Mouse (Mus musculus) liver, embryonic 15.5 days (tissue): ENCODE data around the gene Trp53bp1. TPM values are rescaled to one million over a fixed set of nuclear protein-coding genes. Genes with fewer than 3 reads are reported as not detected.

Experiments used
- ATAC-seq: fragments of 200-750 bp; cut with Nextera tagmentation; 2 replicates; pipeline ENCODE4 v1.8.0; 2017; ENCODE audit warnings: moderate number of reproducible peaks, mild to moderate bottlenecking, moderate library complexity; ENCODE audit not compliant: insufficient read depth
- H3K27ac ChIP-seq: fragments of 300-500 bp; sonication (generic); replicated peaks from 2 replicates; pipeline ENCODE4 v1.5.1; 2015; ENCODE audit warnings: mild to moderate bottlenecking, inconsistent platforms
- H3K27me3 ChIP-seq: fragments of 300-500 bp; sonication (generic); 2 replicates; pipeline ENCODE4 v1.6.1; 2015; ENCODE audit warnings: mild to moderate bottlenecking, inconsistent platforms
- H3K36me3 ChIP-seq: fragments of 300-500 bp; sonication (generic); replicated peaks from 2 replicates; pipeline ENCODE4 v1.6.1; 2015; ENCODE audit warnings: moderate library complexity, mild to moderate bottlenecking, inconsistent platforms
- H3K4me1 ChIP-seq: fragments of 300-500 bp; sonication (generic); replicated peaks from 2 replicates; pipeline ENCODE4 v1.6.1; 2015; ENCODE audit warnings: inconsistent platforms
- H3K4me2 ChIP-seq: fragments of 300-500 bp; sonication (generic); 2 replicates; pipeline ENCODE4 v1.6.1; 2015; ENCODE audit warnings: moderate library complexity, mild to moderate bottlenecking, inconsistent platforms
- H3K4me3 ChIP-seq: fragments of 300-500 bp; sonication (generic); replicated peaks from 2 replicates; pipeline ENCODE4 v1.5.1; 2015; ENCODE audit warnings: mild to moderate bottlenecking, inconsistent platforms
- H3K9ac ChIP-seq: fragments of 300-500 bp; sonication (generic); 2 replicates; pipeline ENCODE4 v1.6.1; 2015; ENCODE audit warnings: moderate library complexity, mild to moderate bottlenecking, inconsistent platforms
- H3K9me3 ChIP-seq: fragments of 300-500 bp; sonication (generic); replicated peaks from 2 replicates; pipeline ENCODE4 v1.6.1; 2016; ENCODE audit warnings: inconsistent platforms
- WGBS: fragments of 180-500 bp; shearing (Covaris S2); methylation state at CpG from one replicate; pipeline ENCODE4 v1.1.7; 2015; ENCODE audit warnings: mixed read lengths; ENCODE audit not compliant: insufficient replicate concordance; 5-methylcytosine and 5-hydroxymethylcytosine counted together
- polyA plus RNA-seq: library from polyadenylated mRNA; unstranded; fragments of >200 nt; fragmentation: Nextera tagmentation; extraction: Ambion mirVana; gene quantifications from 2 replicates; pipeline ENCODE4 v1.2.1, GENCODE M21; 2015

Gene Trp53bp1
- polyA plus RNA-seq, 1 experiment from 2014 or later: 20.5 TPM

DNA sequence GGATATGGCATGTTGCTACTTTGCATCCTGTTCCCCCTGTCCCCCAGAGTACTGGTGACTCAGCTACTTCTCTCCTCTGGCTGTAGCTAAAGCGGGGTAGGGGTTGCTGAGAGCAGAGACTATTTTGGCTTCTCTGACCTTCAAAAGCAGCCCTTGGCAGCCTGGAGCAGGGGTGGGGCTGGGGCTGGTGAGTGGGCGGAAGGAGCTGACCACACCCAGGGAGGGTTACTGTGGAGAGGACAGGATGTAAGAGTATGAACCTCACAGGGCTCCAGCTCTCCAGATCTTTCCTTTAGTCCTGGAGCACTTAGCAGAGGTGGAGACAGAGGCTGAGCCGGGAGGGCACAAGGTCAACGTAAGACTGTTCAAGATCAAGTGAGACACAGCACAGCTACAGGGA lies 23.0 kb upstream of the Trp53bp1 start:
- no peak overlapping the region for H3K4me2 ChIP-seq
- peaks cover 100% of the 10 kb centered on the region for H3K27me3 ChIP-seq
- no peak for ATAC-seq
- WGBS: 11% methylated on average over 4 of the region's 4 CpGs
- peaks cover 25% of the 10 kb centered on the region for H3K4me1 ChIP-seq
- no peak overlapping the region for H3K9ac ChIP-seq
- H3K4me3 ChIP-seq: no peak overlapping the region
- H3K36me3 ChIP-seq: no peaks in the 10 kb centered on the region
- H3K27ac ChIP-seq: no peak overlapping the region
- H3K9me3 ChIP-seq: no peaks in the 10 kb centered on the region

DNA sequence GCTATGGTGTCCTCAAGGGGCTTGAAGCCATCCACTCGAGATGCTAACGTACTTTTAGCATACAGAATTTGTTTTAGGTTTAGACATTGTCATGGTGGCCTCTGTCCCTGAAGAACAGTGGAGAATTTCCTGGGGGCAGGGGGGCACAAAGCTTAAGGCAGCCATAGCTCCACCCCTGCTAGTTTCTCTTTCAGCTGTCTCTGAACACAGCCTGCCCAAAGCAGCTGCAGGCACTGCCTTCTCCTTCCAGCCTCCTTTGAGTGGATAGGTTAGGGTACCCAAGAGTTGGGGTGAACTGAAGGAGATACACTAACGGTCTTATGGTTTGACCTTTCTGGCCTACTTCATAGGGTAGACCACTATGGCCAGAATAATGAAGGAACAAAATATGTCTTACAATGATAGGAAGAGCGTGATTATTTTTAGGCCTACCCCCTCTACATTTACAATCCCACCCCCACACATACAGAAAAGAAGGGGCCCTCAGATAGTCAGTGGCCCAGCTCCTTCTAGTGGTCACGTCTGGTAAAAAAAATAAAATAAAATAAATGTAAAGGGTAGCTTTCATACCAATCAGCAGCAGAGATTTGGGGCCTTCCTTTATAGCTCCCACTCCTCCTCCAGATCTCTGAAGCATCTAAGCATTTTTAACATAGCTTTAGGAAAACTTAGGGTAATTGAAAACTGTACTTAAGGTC lies 21.3 kb upstream of the Trp53bp1 start:
- Histone ChIP-seq H3K4me1 (peaks cover 29% of the 10 kb centered on the region), H3K4me3 (no peak overlapping the region), H3K9ac (no peak overlapping the region), H3K9me3 (no peaks in the 10 kb centered on the region), H3K27ac (no peak overlapping the region), H3K27me3 (peaks cover 100% of the 10 kb centered on the region), H3K36me3 (no peaks in the 10 kb centered on the region), H3K4me2 (no peak overlapping the region)
- ATAC-seq: no peak
- WGBS: 47% methylated on average over 5 of the region's 5 CpGs

- no peak overlapping the region for H3K27ac ChIP-seq
- peak overlapping the region; percentile 84 for H3K4me2 ChIP-seq
- H3K9me3 ChIP-seq: no peaks in the 10 kb centered on the region
- peak overlapping the region; percentile 60 for H3K4me3 ChIP-seq
- H3K9ac ChIP-seq: peak overlapping the region; percentile 10; the same call in 1 of the 2 replicates
- peaks cover 21% of the 10 kb centered on the region for H3K4me1 ChIP-seq
- H3K36me3 ChIP-seq: no peaks in the 10 kb centered on the region
- peaks cover 83% of the 10 kb centered on the region for H3K27me3 ChIP-seq
- ATAC-seq: no peak; the same call in 1 of the 2 replicates
- 7% methylated on average over 36 of the region's 36 CpGs for WGBS
These were observed 18.7 kb upstream of the Trp53bp1 start for GRCm38 (mm10) chr2:121289730-121290540.

DNA sequence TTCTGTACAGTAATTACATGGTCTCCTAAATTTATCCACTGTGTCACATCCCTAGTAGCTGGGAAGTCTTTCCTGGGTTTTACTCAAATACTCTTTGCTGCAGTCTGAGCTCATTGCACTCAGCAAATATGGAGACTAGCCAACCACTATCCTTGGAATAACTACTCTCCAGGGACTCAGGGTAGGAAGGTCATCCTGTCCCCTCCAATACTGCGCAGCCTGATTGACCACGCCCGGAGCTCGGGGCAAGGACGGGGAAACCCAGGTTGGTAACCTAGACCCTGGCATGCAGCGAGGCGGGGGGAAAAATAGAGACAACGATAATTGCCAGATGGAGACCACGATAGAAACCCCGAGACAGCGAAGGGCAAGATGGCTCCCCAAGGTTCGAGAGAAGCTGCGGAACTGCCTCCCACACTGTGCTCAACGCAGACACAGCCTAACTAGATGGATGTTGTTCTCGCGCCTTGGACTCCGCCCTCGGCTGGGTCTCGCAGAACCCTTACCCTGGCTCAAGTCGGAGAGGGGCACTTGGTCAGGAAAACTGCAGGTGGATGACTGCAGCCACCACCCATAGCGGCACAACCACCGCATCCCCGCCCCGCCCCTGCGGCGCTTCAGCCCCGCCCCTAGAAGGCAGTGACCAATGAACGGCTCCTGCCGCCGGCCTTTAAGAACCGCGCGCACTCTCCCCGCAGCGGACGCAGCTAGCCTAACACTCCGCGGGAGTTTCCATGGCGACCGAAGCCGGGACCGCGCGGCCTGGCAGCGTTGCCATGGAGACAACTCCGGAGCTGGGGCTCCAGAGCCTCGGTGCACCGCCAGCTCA lies 17.9 kb upstream of the Trp53bp1 start, which contains the start of gene Map1a:
Gene Map1a (plus strand): TSS at position 700 of the 829 bp plus-strand sequence.
- H3K4me2 ChIP-seq: peak within 1 kb of the TSS; percentile 84
- H3K27me3 ChIP-seq: peaks cover 74% of the 10 kb centered on the region
- H3K9ac ChIP-seq: peak within 1 kb of the TSS; percentile 10; the same call in 1 of the 2 replicates
- no peak within 1 kb of the TSS for H3K27ac ChIP-seq
- WGBS: 2% methylated on average over 47 of the region's 48 CpGs
- ATAC-seq: peak; percentile 97
- H3K4me1 ChIP-seq: peaks cover 18% of the 10 kb centered on the region
- no peaks in the 10 kb centered on the region for H3K36me3 ChIP-seq
- H3K4me3 ChIP-seq: peak within 1 kb of the TSS; percentile 60
- H3K9me3 ChIP-seq: no peaks in the 10 kb centered on the region

- H3K9me3 ChIP-seq: no peaks in the 10 kb centered on the region
- 54% methylated on average over 2 of the region's 2 CpGs for WGBS
- H3K4me3 ChIP-seq: no peak overlapping the region
- no peak for ATAC-seq
- H3K27me3 ChIP-seq: peaks cover 69% of the 10 kb centered on the region
- H3K9ac ChIP-seq: no peak overlapping the region
- H3K4me2 ChIP-seq: no peak overlapping the region
- no peaks in the 10 kb centered on the region for H3K36me3 ChIP-seq
- H3K27ac ChIP-seq: no peak overlapping the region
- H3K4me1 ChIP-seq: peaks cover 14% of the 10 kb centered on the region
These were observed 16.6 kb upstream of the Trp53bp1 start for GRCm38 (mm10) chr2:121287850-121288249.

DNA sequence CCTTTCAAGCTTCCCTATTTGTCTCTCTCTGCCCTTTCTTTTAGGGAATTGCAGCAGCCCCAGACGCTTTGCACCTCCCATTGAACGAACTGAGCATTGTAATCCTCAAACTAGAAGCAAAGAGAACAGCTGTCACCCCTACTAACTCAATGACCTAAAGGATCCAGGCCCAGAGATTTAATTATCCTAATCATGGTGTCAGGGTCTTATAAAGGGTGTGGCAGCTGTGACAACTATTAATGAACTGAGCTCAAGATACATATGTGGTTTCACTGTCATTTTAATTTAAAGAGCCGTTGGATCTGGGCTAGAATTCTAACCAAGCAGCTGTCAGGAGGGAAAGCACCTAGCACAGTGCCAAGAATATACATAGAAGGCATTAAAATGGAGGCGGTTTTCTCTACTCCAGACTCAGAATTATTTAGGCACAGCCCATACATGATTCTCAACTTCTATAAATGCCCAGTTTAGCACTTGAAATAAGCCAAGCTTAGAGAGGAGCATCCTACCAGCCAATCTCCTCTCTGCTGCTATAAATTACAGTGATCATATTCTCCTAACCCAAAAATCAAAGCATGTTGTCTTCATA lies 815 bp upstream of the Trp53bp1 start:
- H3K9me3 ChIP-seq: no peaks in the 10 kb centered on the region
- H3K9ac ChIP-seq: peak overlapping the region; percentile 30; the same call in 1 of the 2 replicates
- no peak for ATAC-seq
- H3K4me2 ChIP-seq: peak overlapping the region; percentile 87
- H3K27me3 ChIP-seq: 0 out of 2 replicates have a peak, but pooled peaks cover 2% of the 10 kb centered on the region
- H3K4me3 ChIP-seq: peak overlapping the region; percentile 78
- WGBS: 26% methylated on average over 4 of the region's 4 CpGs
- peaks cover 19% of the 10 kb centered on the region for H3K4me1 ChIP-seq
- H3K27ac ChIP-seq: no peak overlapping the region
- H3K36me3 ChIP-seq: no peaks in the 10 kb centered on the region

DNA sequence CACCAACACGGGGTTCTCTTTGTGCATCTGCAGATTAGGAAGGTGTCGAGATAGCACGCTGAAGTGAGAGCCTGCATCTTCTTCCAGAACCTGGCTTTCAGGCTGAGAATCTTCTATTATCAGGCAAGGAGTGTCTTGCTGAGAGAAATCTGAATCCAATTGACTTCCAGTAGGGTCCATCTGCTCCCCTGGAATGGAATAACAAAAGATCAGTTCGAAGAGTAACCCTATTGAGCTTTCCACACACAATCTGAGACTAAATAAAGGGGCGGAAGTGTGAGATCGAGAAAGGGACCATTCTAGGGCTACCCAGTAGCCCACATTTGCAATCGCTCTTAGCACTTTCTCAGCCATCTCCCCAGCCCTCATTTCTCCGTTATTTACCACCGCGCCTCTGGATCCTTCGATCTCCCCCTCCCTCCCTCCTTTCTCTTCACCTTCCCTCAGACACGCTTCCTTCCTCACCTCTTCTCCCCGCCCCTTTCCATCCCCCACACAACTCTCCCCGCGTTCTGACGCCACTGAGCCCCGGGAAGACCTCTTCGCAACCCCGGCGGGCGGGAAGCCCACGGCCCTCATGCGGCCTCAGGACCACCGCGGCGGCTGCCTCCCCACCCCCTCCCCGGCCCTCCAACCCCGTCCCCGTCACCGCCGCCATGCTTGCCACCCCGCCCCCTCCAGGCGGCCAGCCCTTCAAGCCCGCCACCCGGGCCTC lies 529 bp downstream of the Trp53bp1 start:
- H3K4me2 ChIP-seq: peak overlapping the region; percentile 87
- H3K36me3 ChIP-seq: no peaks in the 10 kb centered on the region
- peak overlapping the region; percentile 69 for H3K9ac ChIP-seq
- no peak overlapping the region; the same call in 1 of the 2 replicates for H3K27ac ChIP-seq
- ATAC-seq: peak; percentile 59
- 0 out of 2 replicates have a peak, but pooled peaks cover 2% of the 10 kb centered on the region for H3K27me3 ChIP-seq
- 2% methylated on average over 35 of the region's 35 CpGs for WGBS
- H3K9me3 ChIP-seq: no peaks in the 10 kb centered on the region
- H3K4me1 ChIP-seq: peaks cover 19% of the 10 kb centered on the region
- H3K4me3 ChIP-seq: peak overlapping the region; percentile 78

- H3K27me3 ChIP-seq: 0 out of 2 replicates have a peak, but pooled peaks cover under 1% of the 10 kb centered on the region
- H3K4me1 ChIP-seq: peaks cover 19% of the 10 kb centered on the region
- no peaks in the 10 kb centered on the region for H3K9me3 ChIP-seq
- H3K4me2 ChIP-seq: no peak overlapping the region
- ATAC-seq: no peak
- 66% methylated on average over 8 of the region's 8 CpGs for WGBS
- no peaks in the 10 kb centered on the region for H3K36me3 ChIP-seq
- H3K4me3 ChIP-seq: no peak overlapping the region
- no peak overlapping the region for H3K9ac ChIP-seq
- H3K27ac ChIP-seq: no peak overlapping the region
These were observed 2.8 kb downstream of the Trp53bp1 start for GRCm38 (mm10) chr2:121268446-121268845.

GRCm38 (mm10) chr2:121249758-121250157 lies 21.4 kb downstream of the Trp53bp1 start:
- H3K27me3 ChIP-seq: no peaks in the 10 kb centered on the region
- no peak for ATAC-seq
- no peak overlapping the region for H3K27ac ChIP-seq
- H3K36me3 ChIP-seq: peaks cover 20% of the 10 kb centered on the region; the same call in 1 of the 2 replicates
- 78% methylated on average over 2 of the region's 2 CpGs for WGBS
- H3K9ac ChIP-seq: no peak overlapping the region
- no peak overlapping the region for H3K4me3 ChIP-seq
- no peaks in the 10 kb centered on the region for H3K4me1 ChIP-seq
- H3K9me3 ChIP-seq: no peaks in the 10 kb centered on the region
- no peak overlapping the region for H3K4me2 ChIP-seq

DNA sequence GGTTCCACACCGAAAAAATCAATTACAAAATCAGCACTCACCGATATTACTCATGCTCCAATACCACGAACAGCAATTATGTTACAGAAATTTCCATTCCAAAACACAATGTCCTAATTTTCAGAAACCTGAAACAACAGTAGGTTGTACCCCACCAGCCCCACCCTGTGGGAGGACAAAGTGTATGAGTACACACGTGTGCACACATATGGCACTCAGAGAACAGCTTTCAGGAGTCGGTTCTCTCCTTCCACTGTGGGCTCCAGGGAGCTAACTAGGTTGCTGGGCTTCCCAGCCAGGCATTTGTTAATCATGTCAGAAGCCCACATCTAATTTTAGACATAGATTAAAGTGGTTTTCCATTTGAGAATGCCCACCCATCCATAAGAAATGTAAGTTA lies 27.1 kb downstream of the Trp53bp1 start:
- Histone ChIP-seq H3K27me3 (no peaks in the 10 kb centered on the region), H3K36me3 (peaks cover 10% of the 10 kb centered on the region; the same call in 1 of the 2 replicates), H3K9ac (no peak overlapping the region), H3K9me3 (no peaks in the 10 kb centered on the region), H3K4me2 (no peak overlapping the region), H3K4me3 (no peak overlapping the region), H3K4me1 (no peaks in the 10 kb centered on the region), H3K27ac (no peak overlapping the region)
- WGBS: 81% methylated on average over 5 of the region's 5 CpGs
- no peak for ATAC-seq
